Mouse (Mus musculus): ENCODE results near the gene Rab12. TPM values are rescaled to one million over a fixed set of nuclear protein-coding genes. Genes with fewer than 3 reads are reported as not detected.

Rab12 gene
- polyA plus RNA-seq (2014; fragmentation: Illumina TruSeq; extraction: RNeasy Lipid Tissue Mini Kit (QIAGEN cat#74804); ENCODE audit: low read depth, low replicate concordance) = 77.1 TPM

GRCm38 (mm10) chr17:66519554-66520553 lies at the start of gene Rab12:
Gene Rab12 (minus strand): TSS chr17:66519729.

GRCm38 (mm10) chr17:66449460-66450341 lies 69.8 kb downstream of the Rab12 start, which contains the start of gene Mtcl1:
Gene Mtcl1 (minus strand): TSS chr17:66449750.

Other genes starting within 250 kb of the Rab12 start
- 1.6 TPM for gene Mtcl1, start 70.0 kb downstream of the Rab12 start, polyA plus RNA-seq (2014; fragmentation: Illumina TruSeq; extraction: RNeasy Lipid Tissue Mini Kit (QIAGEN cat#74804); ENCODE audit: low read depth, low replicate concordance)
- not detected for gene Themis3, start 74.9 kb upstream of the Rab12 start, polyA plus RNA-seq (2014; fragmentation: Illumina TruSeq; extraction: RNeasy Lipid Tissue Mini Kit (QIAGEN cat#74804); ENCODE audit: low read depth, low replicate concordance)

Data from kidney, adult 10 weeks (tissue).